Mouse (Mus musculus): ENCODE measurements at regions not wholly inside any gene's neighbourhood (a gene's known extent, or its start where the extent isn't known, plus 50 kb on each side); places are given as distances from the start of the nearest gene placed in this dataset.

DNA sequence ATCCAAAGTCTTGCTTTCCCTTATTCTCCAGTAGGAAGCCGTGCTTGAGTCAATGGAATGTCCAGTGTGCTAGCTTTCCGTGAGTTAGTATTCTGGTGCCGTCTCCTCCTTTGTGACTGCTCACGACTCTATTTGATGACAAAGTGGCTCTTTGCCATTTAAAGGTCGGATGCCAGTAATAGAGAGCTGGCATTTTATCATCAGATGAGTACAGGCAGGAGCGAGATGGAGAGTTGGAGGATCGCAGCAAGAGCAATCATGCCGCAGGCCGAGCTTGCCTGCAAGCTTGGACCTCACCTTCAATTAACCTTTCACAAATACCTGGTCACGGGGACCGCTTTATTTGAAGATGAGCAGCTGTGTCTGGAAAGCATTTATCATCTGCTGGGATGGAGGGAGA is 291.8 kb downstream of the Hs3st3b1 start:
- DNase-seq = no peak

DNA sequence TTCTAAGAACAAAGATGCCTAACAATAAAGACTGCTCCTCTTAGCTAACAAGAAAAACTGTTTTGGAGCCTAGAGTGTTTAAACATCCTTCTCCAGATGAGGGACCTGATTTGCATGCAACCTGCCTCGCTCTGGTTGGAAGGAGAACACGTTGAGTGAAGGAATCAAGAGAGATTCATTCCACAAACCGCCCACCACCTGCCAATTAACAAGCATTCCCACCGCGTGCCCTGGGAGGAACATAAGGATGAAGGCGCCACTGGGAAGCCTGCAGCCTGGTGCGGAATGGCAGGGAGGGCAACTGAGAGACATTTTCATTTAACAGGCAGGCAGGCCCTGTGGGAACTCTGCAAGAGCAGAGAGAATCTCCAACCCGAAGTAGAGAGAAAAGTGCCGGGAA is 265.0 kb downstream of the Hs3st3b1 start:
- DNase-seq = no peak

DNA sequence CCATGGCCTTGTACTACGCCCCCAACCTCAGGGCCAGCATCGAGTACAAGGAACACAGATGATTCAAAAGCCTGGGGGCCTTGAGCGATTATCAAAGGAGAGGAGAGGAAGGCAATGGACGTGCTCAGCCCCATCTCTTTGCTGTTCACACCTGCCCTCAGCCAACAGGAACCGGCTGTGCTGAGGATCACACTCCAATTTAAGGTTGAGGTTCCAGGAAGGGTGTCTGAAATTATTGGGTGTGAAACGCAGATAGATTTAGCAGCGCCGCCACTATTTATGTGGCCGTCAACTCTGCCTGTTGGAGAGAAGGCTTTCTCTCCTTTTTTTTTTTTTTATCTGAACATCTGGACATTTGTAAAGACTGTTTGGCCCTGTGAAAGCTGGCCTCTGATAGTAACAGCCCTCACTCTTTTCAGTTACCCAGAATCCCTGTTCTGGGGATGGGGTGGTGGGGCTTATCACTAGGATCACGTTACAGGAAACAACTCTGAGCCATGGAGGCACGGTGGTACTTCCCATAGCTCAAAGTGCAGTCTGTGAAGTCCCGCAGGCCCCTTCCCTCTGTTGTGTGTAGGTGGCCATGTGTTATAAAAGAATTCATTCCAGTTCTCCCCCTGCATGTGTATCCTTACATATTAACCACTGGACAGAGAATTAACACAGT is 256.7 kb downstream of the Hs3st3b1 start:
- DNase-seq = no peak

DNA sequence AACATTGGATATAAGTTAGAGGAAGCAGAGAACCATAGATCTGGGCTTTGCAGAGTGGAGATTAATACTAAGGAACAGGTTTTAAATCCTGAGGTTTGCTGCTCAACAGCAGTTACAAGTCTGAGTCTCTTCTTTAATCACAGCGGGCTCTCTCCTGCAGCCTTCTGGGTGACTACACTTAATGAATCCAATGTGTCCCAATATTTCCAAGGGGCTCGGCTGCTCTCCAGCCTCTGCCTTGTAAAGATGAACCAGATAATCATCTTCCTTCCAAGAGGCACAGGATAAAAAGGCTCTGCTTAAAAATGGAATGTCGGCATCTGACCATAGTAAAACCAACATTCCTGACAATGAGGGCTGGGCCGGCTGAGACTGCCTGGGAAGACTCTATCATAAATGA is 251.6 kb downstream of the Hs3st3b1 start:
- no peak for DNase-seq

DNA sequence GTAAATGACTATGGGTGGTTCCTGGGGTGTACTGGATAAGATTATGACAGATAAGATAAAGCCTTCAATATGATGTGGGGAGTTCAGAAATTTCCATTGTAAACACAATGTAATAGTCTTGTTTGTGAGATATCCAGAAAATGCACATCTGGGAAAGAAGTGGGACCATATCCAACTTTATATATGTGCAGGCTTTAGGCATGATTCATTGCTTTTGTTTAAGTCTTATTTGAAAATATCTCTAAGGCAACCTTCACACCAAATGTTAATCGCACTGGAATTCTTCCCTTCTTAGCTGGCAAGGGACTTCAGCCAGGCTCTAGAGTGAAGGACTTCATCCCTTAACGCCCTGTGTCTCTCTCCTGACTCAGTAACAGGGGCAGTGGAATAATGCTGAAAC is 250.3 kb downstream of the Hs3st3b1 start:
- no peak for DNase-seq

DNA sequence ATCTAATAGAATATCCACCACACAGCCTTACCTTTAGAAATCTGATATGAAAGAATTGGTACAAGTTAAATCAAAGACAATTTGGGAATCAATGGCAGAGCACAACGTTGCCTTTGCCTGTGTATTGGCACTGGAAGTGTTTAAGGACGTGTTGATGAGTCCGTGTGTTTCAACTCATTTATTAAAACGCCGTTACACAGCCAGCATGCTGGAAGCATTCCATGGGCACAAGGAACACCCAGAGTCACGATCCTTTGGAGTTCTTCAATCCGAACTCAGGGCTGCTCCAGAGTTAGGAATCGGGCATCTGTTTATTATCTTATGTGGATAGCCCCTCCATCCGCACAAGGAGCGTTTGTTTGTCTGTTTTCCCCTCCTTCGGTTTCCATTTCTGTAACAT is 244.2 kb downstream of the Hs3st3b1 start:
- no peak for DNase-seq

DNA sequence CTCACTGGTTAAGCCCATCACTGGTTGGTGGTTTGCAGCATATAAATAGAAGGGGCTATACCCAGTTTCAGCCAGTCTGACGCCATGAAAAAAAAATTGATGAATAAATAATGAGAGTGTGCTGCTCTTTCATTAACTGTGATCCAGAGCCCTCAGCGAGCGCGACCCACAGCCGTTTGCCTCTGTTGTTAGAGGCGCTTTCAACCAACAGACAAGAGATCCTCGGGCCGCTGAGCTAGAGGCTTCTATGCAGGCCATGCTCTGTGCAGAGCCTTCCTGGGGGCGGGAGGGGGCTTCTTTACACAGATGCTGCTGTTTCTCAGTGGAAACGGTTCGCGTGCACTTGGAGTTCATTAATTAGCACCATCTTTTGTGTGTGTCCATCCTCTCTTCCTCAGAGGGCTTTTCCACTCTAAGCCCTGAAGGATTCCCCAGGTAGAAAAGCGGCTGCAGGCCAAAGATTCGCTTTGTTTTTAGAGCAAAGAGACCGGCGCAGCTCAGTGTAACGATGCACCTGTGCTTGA is 243.6 kb downstream of the Hs3st3b1 start:
- peak; percentile 58 for DNase-seq

DNA sequence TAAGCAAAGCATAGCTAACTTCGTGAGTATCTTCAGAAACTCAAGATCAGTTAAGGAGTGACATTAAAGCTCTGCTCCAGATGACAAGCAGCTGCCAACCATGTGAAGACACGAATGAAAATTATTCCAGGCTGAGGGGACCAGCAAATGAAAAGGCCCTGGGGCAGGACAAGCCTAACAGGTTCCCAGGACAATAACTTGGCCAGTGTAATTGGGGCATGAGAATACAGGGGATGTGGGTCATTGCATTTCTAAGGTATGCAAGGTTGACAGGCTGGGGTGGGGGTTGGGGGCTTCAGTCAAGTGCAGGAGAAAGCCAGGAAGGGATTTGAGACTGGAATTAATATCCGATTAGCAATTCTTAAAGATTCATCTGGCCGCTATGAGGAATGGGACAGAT is 242.6 kb downstream of the Hs3st3b1 start:
- DNase-seq = peak; percentile 69

DNA sequence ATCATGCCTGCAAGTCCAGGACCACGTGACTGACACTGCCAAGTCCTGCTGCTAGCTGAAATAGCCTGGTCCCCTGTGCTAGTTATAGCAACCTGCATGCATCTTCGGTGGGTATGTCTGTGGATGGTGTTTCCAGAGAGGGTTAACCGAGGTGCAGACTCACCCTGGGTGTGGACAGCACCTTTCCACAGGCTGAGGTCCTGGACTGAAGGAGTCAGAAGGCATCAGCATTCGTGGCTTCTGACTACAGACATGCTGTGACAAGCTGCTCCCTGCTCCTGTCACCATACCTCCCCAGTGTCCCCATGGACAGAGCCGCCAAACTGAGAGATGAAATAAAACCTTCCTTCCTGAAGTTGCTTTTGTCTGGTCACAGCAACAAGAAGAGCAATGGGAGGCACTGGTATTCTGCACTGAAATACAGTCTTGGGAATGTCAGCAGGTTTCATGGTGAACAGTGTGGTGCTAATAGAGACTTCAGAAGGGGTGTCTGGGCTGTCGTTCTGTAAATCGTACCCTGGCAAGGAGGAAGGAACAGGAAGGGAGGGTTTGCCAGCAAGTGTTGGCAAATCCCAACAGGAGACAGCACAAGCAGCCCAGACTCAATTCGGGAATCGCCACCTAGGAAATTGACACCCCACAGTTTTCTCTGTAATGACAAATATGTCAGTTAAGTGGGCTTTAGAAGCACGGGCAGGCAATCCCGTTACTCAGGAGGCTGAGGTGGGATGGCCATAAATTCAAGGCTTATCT is 237.7 kb downstream of the Hs3st3b1 start:
- DNase-seq = no peak

DNA sequence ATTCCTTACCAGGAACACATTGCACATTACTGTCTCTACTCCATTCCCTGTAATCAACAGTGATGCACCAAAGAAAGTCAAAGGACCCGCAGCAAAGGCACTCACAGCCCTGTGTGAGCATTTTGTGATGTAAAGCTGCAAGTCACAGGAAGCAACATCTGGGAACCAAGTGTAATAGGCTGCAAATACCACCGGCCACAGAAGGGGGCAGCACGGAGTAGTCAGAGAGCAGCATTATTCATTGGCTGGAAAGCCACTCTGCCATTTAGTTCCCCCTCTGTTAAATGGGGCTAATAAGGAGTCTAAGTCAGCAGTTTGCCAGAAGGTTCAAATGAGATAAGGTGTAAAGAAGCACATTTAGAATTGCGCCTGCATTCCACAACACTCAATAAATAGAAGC is 231.0 kb downstream of the Hs3st3b1 start:
- DNase-seq = peak; percentile 26

DNA sequence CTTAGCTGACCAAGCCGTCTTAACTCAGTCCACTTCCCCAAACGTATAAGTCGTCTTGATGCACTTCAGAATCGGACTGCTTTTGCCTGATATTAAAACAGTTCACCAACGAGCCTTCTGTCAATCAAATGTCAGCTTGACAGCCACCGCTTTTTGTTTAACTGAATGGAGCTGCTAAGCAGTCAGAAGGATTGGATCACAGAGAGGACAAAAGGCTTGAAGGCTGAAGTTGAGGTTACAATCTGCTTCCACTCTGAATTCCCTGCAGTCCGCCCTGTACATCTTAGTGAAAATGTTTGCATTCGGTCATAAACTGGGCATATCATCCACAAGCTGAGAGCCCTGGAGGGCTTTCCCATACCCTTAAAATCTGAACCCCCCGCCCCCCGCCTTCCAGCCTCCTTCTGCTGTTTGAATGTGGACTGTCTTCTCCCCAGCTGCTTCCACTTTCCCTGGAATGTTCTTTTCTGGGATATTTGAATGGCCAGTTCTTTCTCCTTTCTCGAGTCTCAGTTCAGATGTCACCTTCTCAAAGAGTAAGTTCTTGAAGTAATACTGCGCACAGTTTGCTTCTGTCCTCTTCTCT is 217.0 kb downstream of the Hs3st3b1 start:
- DNase-seq = no peak

DNA sequence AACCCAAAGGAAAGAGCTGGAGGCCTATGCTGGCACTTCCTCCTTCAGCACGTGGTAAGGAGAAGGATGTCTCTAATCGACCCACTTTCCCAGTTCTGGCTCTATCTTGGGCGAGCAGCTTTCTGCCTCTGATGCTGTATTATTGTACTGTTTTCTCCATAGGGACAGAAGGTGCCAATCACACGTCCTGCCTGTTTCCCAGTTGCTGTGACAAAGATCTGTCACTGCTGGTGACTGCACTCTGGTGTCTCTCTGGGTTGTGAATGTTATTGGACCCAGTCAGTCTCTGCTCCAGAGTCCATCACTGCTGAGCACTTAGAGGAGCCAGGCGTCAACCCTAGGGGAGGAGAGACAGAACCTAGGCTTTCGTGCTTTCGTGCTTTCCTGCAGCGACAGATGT is 216.0 kb downstream of the Hs3st3b1 start:
- no peak for DNase-seq

DNA sequence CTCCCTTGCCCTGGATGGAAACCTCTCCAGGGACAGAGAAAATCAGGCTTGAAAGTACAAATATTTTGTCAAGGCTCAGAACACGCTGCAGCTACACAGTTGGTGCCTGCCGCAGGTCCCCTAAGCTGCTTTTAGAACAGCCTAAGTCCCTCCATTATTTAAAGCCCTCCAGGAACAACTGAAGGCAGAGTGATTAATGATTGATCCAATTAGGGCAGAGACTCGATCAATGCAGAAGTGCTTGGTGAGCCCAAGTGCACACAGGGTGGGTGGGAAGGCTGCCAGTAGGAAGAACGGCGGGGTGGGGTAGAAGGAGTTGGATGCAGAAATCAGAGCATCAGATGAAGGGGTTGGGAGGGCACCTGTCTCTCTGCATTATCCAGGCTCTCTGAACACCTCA is 215.0 kb downstream of the Hs3st3b1 start:
- peak; percentile 65 for DNase-seq

DNA sequence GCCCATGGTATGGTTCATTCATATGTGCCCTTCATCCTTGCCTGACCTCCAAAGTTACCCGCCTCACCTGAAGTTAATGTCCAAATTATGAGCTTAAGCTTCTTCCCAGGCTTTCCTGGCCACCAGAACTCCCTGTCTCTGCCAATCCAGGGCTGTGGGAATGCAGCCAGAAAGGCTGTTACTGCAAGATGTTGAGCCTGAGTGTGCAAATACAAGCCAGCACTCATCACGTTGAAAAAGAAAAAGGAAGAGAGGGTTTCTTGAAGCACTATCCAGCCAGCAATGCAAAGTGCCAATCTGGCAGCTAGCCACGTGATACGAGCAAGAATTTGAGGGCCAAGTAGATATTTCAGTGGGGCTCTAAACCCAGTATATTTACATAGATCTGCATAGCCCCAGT is 213.7 kb downstream of the Hs3st3b1 start:
- DNase-seq = no peak

DNA sequence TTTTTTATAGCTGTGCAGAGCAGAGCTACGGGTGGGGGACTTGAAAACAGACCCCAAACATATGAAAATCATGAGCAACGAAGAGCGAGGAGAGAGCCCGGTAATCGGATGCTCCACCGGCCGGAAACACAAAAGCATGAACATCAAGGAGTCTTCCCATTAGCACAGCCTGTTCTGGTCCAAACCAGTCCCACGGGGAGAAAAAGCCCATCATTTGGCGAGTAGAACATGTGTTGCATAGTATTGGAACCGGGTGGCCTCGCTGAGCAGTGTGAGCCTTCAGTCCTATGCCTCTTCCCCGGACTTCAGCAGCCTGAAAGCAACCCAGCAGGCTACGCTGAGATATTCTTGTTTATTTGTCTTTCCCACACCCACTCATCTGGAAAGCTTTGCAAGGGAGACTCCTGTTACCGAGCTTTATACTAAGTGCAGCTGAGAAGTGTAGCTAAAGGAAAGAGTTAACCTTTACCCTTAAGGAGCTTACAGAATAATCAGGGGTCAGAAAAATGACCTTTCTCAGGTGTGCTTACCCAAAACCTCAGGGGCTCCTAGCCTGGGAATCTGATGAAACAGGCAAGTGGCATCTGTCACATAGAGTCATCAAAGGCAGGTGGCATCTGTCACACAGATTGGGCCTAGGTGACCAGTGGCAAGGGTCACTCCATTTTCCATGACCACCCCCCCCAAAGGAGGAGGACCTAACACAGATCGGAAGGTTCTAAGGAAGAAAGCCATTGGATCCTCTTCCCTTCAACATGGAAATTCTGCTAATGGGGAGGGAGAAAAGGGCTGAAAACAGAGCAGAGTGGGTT is 209.8 kb downstream of the Hs3st3b1 start:
- DNase-seq = no peak

DNA sequence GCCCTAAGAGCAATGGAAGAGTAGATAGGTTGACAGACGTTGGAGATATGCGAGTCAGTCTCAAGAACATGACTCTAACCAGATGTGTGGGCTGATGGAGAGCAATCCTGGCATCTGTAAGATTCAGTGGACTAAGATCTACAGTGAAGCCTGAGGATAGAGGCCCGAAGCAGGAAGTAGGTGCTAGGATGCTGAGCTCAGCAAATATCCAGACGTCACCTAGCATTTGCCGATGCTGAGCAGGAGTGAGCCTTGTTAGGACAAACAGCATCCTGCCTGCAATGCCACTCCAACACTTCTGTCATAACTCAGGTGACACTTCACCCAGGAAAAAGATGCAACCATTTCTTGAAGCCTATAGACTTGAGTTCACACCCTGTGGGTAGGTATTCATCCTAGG is 199.8 kb downstream of the Hs3st3b1 start:
- no peak for DNase-seq

DNA sequence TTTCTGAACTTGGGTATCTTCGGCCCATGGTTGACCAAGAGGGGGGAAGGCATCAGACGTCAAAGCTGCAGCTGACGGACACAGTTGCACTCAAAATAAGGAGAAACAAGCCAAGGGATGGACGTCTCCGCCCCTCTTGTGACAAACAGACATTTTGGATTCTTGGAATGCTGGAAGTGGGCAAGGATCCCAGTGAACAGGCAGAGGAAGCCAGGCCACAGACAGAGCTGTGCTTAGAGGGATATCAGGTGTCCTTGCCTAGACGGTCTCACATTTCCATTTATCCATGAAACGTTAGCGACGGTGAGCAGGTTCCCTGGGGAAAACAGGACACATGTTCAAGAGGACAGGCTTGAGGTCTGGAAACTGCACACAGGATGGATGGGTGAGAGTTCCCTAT is 191.2 kb downstream of the Hs3st3b1 start:
- DNase-seq = no peak

DNA sequence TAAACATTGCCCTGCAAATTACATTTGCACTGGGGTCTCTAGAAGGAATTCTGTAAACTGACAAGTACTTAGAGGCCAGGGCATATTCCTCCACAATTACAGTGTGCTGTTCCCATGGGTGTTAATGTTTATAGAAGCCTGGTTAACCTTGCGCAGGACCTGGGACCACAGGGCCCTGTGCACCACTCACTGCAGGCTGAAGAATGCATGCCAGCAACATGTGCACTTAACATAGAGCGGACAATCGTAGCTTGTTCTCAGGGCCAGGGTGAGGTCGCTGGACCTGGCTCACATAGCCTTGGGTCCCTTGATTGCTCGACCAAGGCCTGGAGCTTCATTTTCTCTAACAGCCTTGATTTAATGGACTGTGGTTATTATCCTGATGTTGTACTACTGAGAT is 168.8 kb downstream of the Hs3st3b1 start:
- no peak for DNase-seq

DNA sequence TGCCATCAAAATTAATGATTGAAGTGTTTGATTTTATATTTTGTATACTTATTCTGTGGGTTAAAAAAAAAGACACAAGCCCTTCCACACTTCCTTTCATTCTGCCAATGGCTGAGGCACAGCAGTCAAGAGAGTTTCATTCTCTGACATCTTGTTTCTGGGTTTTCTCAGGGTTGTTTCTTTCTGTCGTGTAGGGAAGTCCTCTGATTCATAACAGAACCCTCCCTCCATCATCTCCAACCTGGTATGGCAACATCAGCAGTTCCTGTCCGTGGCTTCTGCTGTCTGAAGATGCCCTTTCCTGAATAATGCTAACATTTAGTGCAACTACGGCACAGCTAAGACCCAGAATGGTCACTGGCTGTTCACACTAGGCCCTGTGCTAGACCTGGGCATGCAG is 167.3 kb downstream of the Hs3st3b1 start:
- no peak for DNase-seq

DNA sequence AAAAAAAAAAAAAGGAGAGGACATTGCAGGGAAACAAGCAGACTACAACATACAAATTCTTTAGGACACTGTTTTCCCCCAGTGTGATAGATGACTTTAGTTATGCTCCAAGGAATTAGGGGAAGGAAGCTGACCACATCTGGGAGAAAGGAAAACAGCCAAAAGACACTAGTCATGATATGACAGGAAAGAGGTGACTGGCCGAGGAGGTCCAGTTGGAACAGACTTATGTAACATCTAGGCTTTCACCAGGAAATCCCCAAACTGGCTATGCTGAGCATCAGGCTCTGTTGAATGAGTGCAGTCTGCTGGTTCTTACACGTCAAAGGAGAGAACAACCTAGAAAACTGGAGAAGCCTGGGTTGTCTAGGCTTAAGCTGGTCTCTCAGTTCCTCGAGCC is 163.8 kb downstream of the Hs3st3b1 start:
- DNase-seq = no peak

DNA sequence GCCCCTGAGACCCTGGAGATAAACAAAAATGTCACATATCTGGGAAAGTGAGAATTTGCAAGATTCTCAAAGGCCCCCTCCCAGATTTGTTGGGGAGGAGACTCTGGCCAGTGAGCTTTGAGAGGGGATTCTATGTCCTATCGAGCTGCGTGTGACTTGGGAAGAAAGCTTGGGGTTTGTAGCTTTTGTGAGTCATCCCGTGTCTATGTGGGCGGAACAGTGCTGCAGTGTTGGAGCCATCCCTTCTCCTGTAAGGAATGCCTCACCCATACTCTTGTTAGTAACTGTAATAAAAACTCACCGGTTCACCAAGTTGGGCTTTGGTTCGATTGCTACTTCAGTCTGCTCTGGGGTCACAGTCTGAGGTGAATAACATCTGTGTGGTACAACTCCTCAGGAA is 160.5 kb downstream of the Hs3st3b1 start:
- no peak for DNase-seq

DNA sequence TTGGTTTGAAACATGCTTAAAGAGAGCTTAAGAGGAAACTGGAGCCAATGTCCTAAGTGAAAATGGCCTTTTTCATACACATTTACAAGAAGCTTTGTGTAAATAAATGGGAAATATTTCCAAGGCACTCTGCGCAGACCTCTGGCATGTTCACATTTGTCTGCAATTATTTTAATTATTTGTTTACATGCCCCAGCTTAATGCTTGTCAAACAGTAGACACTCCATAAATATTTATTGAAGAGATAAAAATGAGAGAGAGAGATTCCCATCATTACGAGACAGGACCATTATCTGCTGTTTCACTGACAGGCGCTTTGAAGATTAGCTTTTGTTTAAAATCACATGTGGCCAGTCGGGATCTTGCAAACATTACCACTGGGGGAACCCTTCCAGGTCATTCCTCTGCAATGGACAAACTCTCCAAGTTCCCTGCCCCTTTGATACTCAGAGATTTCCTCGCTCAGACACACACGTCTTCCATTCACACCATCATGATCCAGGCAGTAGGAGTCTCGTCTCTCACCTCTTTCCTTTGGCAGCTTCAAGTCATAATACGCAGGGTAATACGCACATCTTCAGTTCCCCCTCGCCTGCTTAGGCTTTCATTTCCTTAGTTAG is 154.3 kb downstream of the Hs3st3b1 start:
- no peak for DNase-seq

DNA sequence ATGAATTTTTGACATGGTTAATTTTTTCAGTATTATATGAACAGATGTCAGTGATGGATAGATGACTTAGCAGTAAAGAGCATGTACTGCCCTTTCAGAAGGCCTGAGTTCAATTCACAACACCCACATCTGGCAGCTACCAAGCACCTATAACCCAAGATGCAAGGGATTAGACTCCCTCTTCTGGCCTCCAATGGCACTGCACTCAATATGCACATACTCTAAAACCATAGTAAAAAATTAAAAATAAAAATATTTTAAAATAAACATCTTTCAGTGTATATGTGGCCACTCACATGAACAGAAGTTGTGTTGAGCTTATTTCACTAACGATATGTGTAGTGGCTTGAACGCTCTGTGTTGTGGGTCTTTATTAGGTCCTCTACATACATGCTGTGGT is 152.4 kb downstream of the Hs3st3b1 start:
- no peak for DNase-seq
